Mouse (Mus musculus) MEL (cell line): ENCODE data around the gene Pogz. TPM values are rescaled to one million over a fixed set of nuclear protein-coding genes. Genes with fewer than 3 reads are reported as not detected.

Experiments
- DNase-seq: peaks from one replicate; pipeline ENCODE4 v3.0.0; 2011; ENCODE audit warnings: low read depth, low spot score
- H3K27ac ChIP-seq: 2 replicates; pipeline ENCODE4 v1.5.1; 2012; ENCODE audit warnings: low read depth, mild to moderate bottlenecking, control low read depth, low read length, moderate library complexity; ENCODE audit not compliant: control insufficient read depth
- H3K27me3 ChIP-seq, 2 experiments: fragments of 150-350 bp in 1 of 2; sonication (generic) in 1 of 2; 2 replicates each; pipeline ENCODE4 v1.6.1; 2012; ENCODE audit warnings: low read length in 2 of 2, mild to moderate bottlenecking in 2 of 2, improper control_type of control experiment in 1 of 2, moderate library complexity in 1 of 2; ENCODE audit not compliant: insufficient read depth in 2 of 2, control insufficient read depth in 1 of 2
- H3K36me3 ChIP-seq, 2 experiments: 2 replicates each; pipeline ENCODE4 v1.6.1; 2012 to 2014; ENCODE audit warnings: low read length in 2 of 2, improper control_type of control experiment in 1 of 2, inconsistent platforms in 1 of 2, mild to moderate bottlenecking in 1 of 2; ENCODE audit not compliant: insufficient read depth in 2 of 2, control insufficient read depth in 1 of 2
- H3K4me1 ChIP-seq, 2 experiments: fragments of 150-350 bp in 1 of 2; sonication (generic) in 1 of 2; 2 replicates each; pipeline ENCODE4 v1.6.1; 2012; ENCODE audit warnings: low read length in 2 of 2, improper control_type of control experiment in 1 of 2, mild to moderate bottlenecking in 1 of 2; ENCODE audit not compliant: insufficient read depth in 2 of 2, control insufficient read depth in 1 of 2
- H3K4me3 ChIP-seq, 2 experiments: fragments of 150-350 bp in 1 of 2; sonication (generic) in 1 of 2; 2 replicates each; pipeline ENCODE4 v1.5.1; 2012; ENCODE audit warnings: low read depth in 2 of 2, low read length in 2 of 2, mild to moderate bottlenecking in 2 of 2, moderate library complexity in 2 of 2, control low read depth in 1 of 2, improper control_type of control experiment in 1 of 2; ENCODE audit not compliant: control insufficient read depth in 1 of 2, insufficient read depth in 1 of 2
- H3K79me2 ChIP-seq: 2 replicates; pipeline ENCODE4 v1.6.1; 2012; ENCODE audit warnings: mild to moderate bottlenecking, low read length, moderate library complexity; ENCODE audit not compliant: control insufficient read depth, poor library complexity, insufficient read depth
- H3K9ac ChIP-seq: 2 replicates; pipeline ENCODE4 v1.6.1; 2012; ENCODE audit warnings: low read depth, mild to moderate bottlenecking, control low read depth, low read length, moderate library complexity; ENCODE audit not compliant: control insufficient read depth, poor library complexity, severe bottlenecking
- H3K9me3 ChIP-seq: fragments of 150-350 bp; sonication (generic); replicated peaks from 2 replicates; pipeline ENCODE4 v1.6.1; 2012; ENCODE audit warnings: mild to moderate bottlenecking, low read length, improper control_type of control experiment, moderate library complexity; ENCODE audit not compliant: insufficient read depth
- CTCF ChIP-seq, 3 experiments: IDR thresholded peaks in 2 of 3; conservative IDR thresholded peaks in 1 of 3; 2 replicates each; pipeline ENCODE4 v1.5.1; 2011 to 2012; ENCODE audit warnings: low read length in 3 of 3, low read depth in 2 of 3, mild to moderate bottlenecking in 2 of 3, improper control_type of control experiment in 1 of 3, inconsistent platforms in 1 of 3, mixed read lengths in 1 of 3, moderate library complexity in 1 of 3; ENCODE audit not compliant: control insufficient read depth in 1 of 3, insufficient read depth in 1 of 3, poor library complexity in 1 of 3, severe bottlenecking in 1 of 3
- ELF1 ChIP-seq: IDR thresholded peaks from 2 replicates; pipeline ENCODE4 v1.6.1; 2014; ENCODE audit warnings: low read depth, mild to moderate bottlenecking, inconsistent platforms, low read length, improper control_type of control experiment, moderate library complexity
- EP300 ChIP-seq, 2 experiments: IDR thresholded peaks; 2 replicates each; pipeline ENCODE4 v1.6.1; 2011; ENCODE audit warnings: improper control_type of control experiment in 2 of 2, low read length in 2 of 2, low read depth in 1 of 2, mild to moderate bottlenecking in 1 of 2
- GATA1 ChIP-seq: IDR thresholded peaks from 2 replicates; pipeline ENCODE4 v1.6.1; 2011; ENCODE audit warnings: low read depth, low read length, improper control_type of control experiment
- HCFC1 ChIP-seq: IDR thresholded peaks from 2 replicates; pipeline ENCODE4 v1.6.1; 2012; ENCODE audit warnings: low read depth, mild to moderate bottlenecking, inconsistent platforms, low read length, improper control_type of control experiment, moderate library complexity
- MAX ChIP-seq: IDR thresholded peaks from 2 replicates; pipeline ENCODE4 v1.6.1; 2011; ENCODE audit warnings: low read length, improper control_type of control experiment
- MYB ChIP-seq: IDR thresholded peaks from 2 replicates; pipeline ENCODE4 v1.6.1; 2011; ENCODE audit warnings: mild to moderate bottlenecking, low read depth, low read length, improper control_type of control experiment
- NELFE ChIP-seq: IDR thresholded peaks from 2 replicates; pipeline ENCODE4 v1.6.1; 2011; ENCODE audit warnings: low read depth, low read length, improper control_type of control experiment
- POLR2AphosphoS5 ChIP-seq: IDR thresholded peaks from 2 replicates; pipeline ENCODE4 v1.6.1; 2012; ENCODE audit warnings: low read depth, borderline replicate concordance, mild to moderate bottlenecking, inconsistent platforms, low read length, moderate library complexity, mixed read lengths
- RAD21 ChIP-seq: IDR thresholded peaks from 2 replicates; pipeline ENCODE4 v1.6.1; 2011; ENCODE audit warnings: mild to moderate bottlenecking, low read depth, low read length, improper control_type of control experiment
- RCOR1 ChIP-seq: IDR thresholded peaks from 2 replicates; pipeline ENCODE4 v1.6.1; 2012; ENCODE audit warnings: low read depth, mild to moderate bottlenecking, inconsistent platforms, low read length, improper control_type of control experiment
- SIN3A ChIP-seq: IDR thresholded peaks from 2 replicates; pipeline ENCODE4 v1.6.1; 2012; ENCODE audit warnings: low read length, improper control_type of control experiment, inconsistent platforms
- SMC3 ChIP-seq: IDR thresholded peaks from 2 replicates; pipeline ENCODE4 v1.6.1; 2011; ENCODE audit warnings: low read depth, low read length, improper control_type of control experiment
- TBP ChIP-seq: IDR thresholded peaks from 2 replicates; pipeline ENCODE4 v1.8.0; 2011; ENCODE audit warnings: low read depth, low read length, improper control_type of control experiment
- TCF12 ChIP-seq: IDR thresholded peaks from 2 replicates; pipeline ENCODE4 v1.6.1; 2014; ENCODE audit warnings: low read depth, mild to moderate bottlenecking, inconsistent platforms, low read length, improper control_type of control experiment, moderate library complexity
- UBTF ChIP-seq: IDR thresholded peaks from 2 replicates; pipeline ENCODE4 v1.6.1; 2012; ENCODE audit warnings: low read depth, mild to moderate bottlenecking, inconsistent platforms, low read length, improper control_type of control experiment, moderate library complexity, borderline replicate concordance; ENCODE audit not compliant: insufficient read depth
- USF1 ChIP-seq: IDR thresholded peaks from 2 replicates; pipeline ENCODE4 v1.6.1; 2014; ENCODE audit warnings: low read depth, mild to moderate bottlenecking, inconsistent platforms, low read length, improper control_type of control experiment, moderate library complexity
- ZC3H11A ChIP-seq: IDR thresholded peaks from 2 replicates; pipeline ENCODE4 v1.6.1; 2012; ENCODE audit warnings: low read depth, mild to moderate bottlenecking, inconsistent platforms, low read length, improper control_type of control experiment
- ZMIZ1 ChIP-seq: IDR thresholded peaks from 2 replicates; pipeline ENCODE4 v1.6.1; 2012; ENCODE audit warnings: low read depth, mild to moderate bottlenecking, inconsistent platforms, low read length, improper control_type of control experiment, moderate library complexity
- ZNF384 ChIP-seq: IDR thresholded peaks from 2 replicates; pipeline ENCODE4 v1.6.1; 2012; ENCODE audit warnings: low read depth, mild to moderate bottlenecking, inconsistent platforms, low read length, improper control_type of control experiment
- polyA plus RNA-seq, 2 experiments: library from polyadenylated mRNA; stranded (reverse) in 1 of 2; unstranded in 1 of 2; fragments of >175 nt in 1 of 2; fragments of >200 nt in 1 of 2; gene quantifications; 2 replicates each; pipeline versions ENCODE4 v1.2.1 to v1.2.4; 2012; ENCODE audit warnings: low replicate concordance in 2 of 2, low read depth in 1 of 2; ENCODE audit not compliant: insufficient read length in 2 of 2, insufficient read depth in 1 of 2, missing spikeins in 1 of 2
- total RNA-seq: library from RNA; depleted of rRNA; stranded (reverse); fragments of 300-350 nt; gene quantifications from 2 replicates; pipeline ENCODE4 v1.2.3, GENCODE M21; 2012

The Pogz gene
- total and polyA plus RNA-seq, 3 experiments: 10.6 to 31.6 TPM; not detected in 1

GRCm38 (mm10) chr3:94837183-94837890 is at the start of gene Pogz (continued):
- no peak for TF ChIP-seq POLR2AphosphoS5
- TF ChIP-seq UBTF: no peak
- TF ChIP-seq CTCF (IDR thresholded peaks at IDR 0.05 in 2 of 3, conservative IDR thresholded peaks at IDR 0.05 in 1 of 3; ENCODE audit: control insufficient read depth in 1 of 3, insufficient read depth in 1 of 3, low read depth in 2 of 3, low read length in 3 of 3, poor library complexity in 1 of 3, severe bottlenecking in 1 of 3): no peak
- TF ChIP-seq ZMIZ1: peak; percentile 54; the same call in 1 of the 2 replicates

GRCm38 (mm10) chr3:94789071-94789470 is 48.3 kb upstream of the Pogz start:
- H3K9ac ChIP-seq: no peak overlapping the region
- no peaks in the 10 kb centered on the region for H3K36me3 ChIP-seq
- H3K4me3 ChIP-seq: no peak overlapping the region
- no peaks in the 10 kb centered on the region for H3K9me3 ChIP-seq
- H3K27ac ChIP-seq: no peak overlapping the region
- peaks cover 0 to 2% of the 10 kb centered on the region in 2 experiments; a peak in 1 of 4 replicates for H3K27me3 ChIP-seq
- H3K79me2 ChIP-seq: no peaks in the 10 kb centered on the region
- peak; percentile 75 for TF ChIP-seq ELF1
- TF ChIP-seq CTCF (IDR thresholded peaks at IDR 0.05 in 2 of 3, conservative IDR thresholded peaks at IDR 0.05 in 1 of 3; ENCODE audit: control insufficient read depth in 1 of 3, insufficient read depth in 1 of 3, low read depth in 2 of 3, low read length in 3 of 3, poor library complexity in 1 of 3, severe bottlenecking in 1 of 3): peak in 2 of 3 experiments; percentile 11 to 59; a peak in 2 of 6 replicates
- no peak for TF ChIP-seq MYB
- TF ChIP-seq RCOR1: peak; percentile 35; the same call in 1 of the 2 replicates
- no peak for TF ChIP-seq MAX
- TF ChIP-seq USF1: no peak
- TF ChIP-seq HCFC1: 0 out of 2 replicates have a peak, but pooled peaks have one; percentile 35
- TF ChIP-seq NELFE: no peak
- peak; percentile 87 for TF ChIP-seq GATA1
- TF ChIP-seq SIN3A: peak; percentile 54
- TF ChIP-seq EP300 (IDR thresholded peaks at IDR 0.05; ENCODE audit: low read depth in 1 of 2, low read length in 2 of 2): peak; percentile 37 to 79; a peak in 3 of 4 replicates
- TF ChIP-seq ZNF384: peak; percentile 72
- peak; percentile 40; the same call in 1 of the 2 replicates for TF ChIP-seq TBP
- no peak for TF ChIP-seq TCF12
- no peak for TF ChIP-seq ZC3H11A
- TF ChIP-seq SMC3: peak; percentile 41
- TF ChIP-seq RAD21: peak; percentile 19; the same call in 1 of the 2 replicates
- TF ChIP-seq, all 39 proteins: peak for 11
- H3K4me1 ChIP-seq: peaks cover 0 to 8% of the 10 kb centered on the region in 2 experiments; a peak in 2 of 4 replicates
- peak; percentile 70 for DNase-seq
